8 mouse cellular contexts compared by ENCODE assay signal in the genomic region with DNA sequence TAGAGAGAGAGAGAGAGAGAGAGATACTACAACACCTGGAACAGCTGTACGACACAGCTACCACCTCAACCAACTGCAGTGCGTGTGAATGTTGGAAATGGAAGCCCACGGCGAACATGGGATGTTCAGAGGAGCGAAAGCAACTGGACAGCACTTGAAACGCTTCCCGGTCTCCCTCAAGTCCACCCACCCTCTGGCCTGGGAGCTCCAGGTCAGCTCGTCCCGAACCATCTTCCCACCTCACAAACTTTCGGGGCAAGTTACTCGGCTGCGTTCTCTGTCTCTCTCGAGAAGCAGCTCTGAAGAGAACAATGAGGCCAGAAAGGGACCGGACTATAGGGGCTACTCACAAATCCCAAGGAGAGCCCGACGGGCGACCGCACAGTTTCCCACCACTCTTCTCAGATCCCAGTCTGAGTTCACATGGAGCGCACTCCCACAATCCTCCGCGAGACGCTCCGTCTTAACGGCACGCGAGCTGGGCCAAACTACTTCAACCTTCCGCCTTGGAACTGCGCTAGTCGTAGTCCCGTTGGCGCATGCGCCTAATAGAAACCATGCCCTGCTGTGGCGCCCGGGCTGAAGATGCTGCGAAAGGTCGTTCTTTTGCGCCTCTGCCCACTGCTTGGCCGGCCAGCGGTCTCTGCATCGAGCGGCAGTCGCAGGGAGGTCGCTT. TPM values are rescaled to one million over a fixed set of nuclear protein-coding genes. Genes with fewer than 3 reads are reported as not detected.
DNase-seq lines count a peak whose midpoint lies in the region; ATAC-seq lines count a peak whose summit lies in the region.

A gene (minus strand): TSS at position 438 of the 676 bp plus-strand sequence.
A gene (plus strand): TSS at position 523 of the 676 bp plus-strand sequence.

- peak within 1 kb of the TSS; percentile 86 for H3K4me2 ChIP-seq in hindbrain, embryonic 14.5 days (replicated peaks)

- H3K27ac ChIP-seq in hindbrain, embryonic 14.5 days = peak within 1 kb of the TSS; percentile 68

- no peaks in the 10 kb centered on the region for H3K27me3 ChIP-seq in hindbrain, embryonic 14.5 days (ENCODE audit: control insufficient read depth, insufficient read depth, low read length)

- H3K4me1 ChIP-seq in hindbrain, embryonic 14.5 days (replicated peaks; ENCODE audit: control insufficient read depth, insufficient read depth, low read length) = peaks cover 12% of the 10 kb centered on the region

- peak; percentile 99 for ATAC-seq in hindbrain, embryonic 14.5 days (ENCODE audit: low FRiP score)

- H3K9ac ChIP-seq in hindbrain, embryonic 14.5 days = peak within 1 kb of the TSS; percentile 67

- H3K4me3 ChIP-seq in hindbrain, embryonic 14.5 days (replicated peaks; ENCODE audit: low read length) = peak within 1 kb of the TSS; percentile 63

- peak; percentile 98 for DNase-seq in R1 (ENCODE audit: low read depth, low spot score)
- peak; percentile 98 to 99 for DNase-seq in cerebellum, postnatal 25 days
- DNase-seq in frontal cortex, postnatal 25 days (ENCODE audit: low spot score in 2 of 2) = peak; percentile 99
- DNase-seq in hindbrain, embryonic 14.5 days (ENCODE audit: low spot score) = peak; percentile 99
- DNase-seq in layer of hippocampus, postnatal 36 days = peak; percentile 97 to 99
- DNase-seq in lung, postnatal 36 days = peak; percentile 97
- peak; percentile 99 for DNase-seq in retina, postnatal 1 day
- peak; percentile 94 to 98 for DNase-seq in urinary bladder, adult 18-20 months (ENCODE audit: low spot score in 2 of 2)

- no peaks in the 10 kb centered on the region for H3K9me3 ChIP-seq in hindbrain, embryonic 14.5 days (ENCODE audit: control insufficient read depth, low read length)

- H3K36me3 ChIP-seq in hindbrain, embryonic 14.5 days (replicated peaks; ENCODE audit: control insufficient read depth, insufficient read depth) = peaks cover 25% of the 10 kb centered on the region

- under 1% methylated on average over 43 of the region's 43 CpGs for WGBS in hindbrain, embryonic 14.5 days

RNA-seq across cellular contexts. Expression of the first gene that starts in this region (rescaled TPM):
- polyA plus RNA-seq in hindbrain, embryonic 14.5 days (2014; fragmentation: Nextera tagmentation; extraction: Ambion mirVana) = 11.8 and 16.0 TPM in 2 replicates
- 10 to 100 TPM; 24.3 to 24.5 TPM for total RNA-seq in layer of hippocampus, postnatal 36 days (2021)

RNA-seq across cellular contexts. Expression of the second gene that starts in this region (rescaled TPM):
- polyA plus RNA-seq in hindbrain, embryonic 14.5 days (2014; fragmentation: Nextera tagmentation; extraction: Ambion mirVana) = 61.7 and 62.3 TPM in 2 replicates
- total RNA-seq in layer of hippocampus, postnatal 36 days (2021) = 10 to 100 TPM; 51.7 to 59.3 TPM

Comparison
In these comparisons a context has a peak if more than half of its experiments do, and no peak if none do; other contexts are left out.
1. Peak in every context shown above with its lines: DNase-seq, ATAC-seq, H3K4me3 ChIP-seq and H3K27ac ChIP-seq.